24 mouse cellular contexts compared by ENCODE assay signal in genomic region chr12:118313805-118314476, GRCm38 (mm10). TPM values are rescaled to one million over a fixed set of nuclear protein-coding genes. Genes with fewer than 3 reads are reported as not detected.
DNase-seq lines count a peak whose midpoint lies in the region; ATAC-seq and TF ChIP-seq lines count a peak whose summit lies in the region.
"Had no signal": no experiment of that assay in that cellular context is flagged by ENCODE, and none has a peak within 500 bp of the region (broad histone marks: within the 10 kb centered on the region; RNA-seq: fewer than 3 reads in every experiment).

No protein-coding gene starts in this region.

- TF ChIP-seq POLR2A in MEL (IDR thresholded peaks at IDR 0.05; ENCODE audit: control insufficient read depth in 1 of 2, insufficient read depth in 1 of 2, low read depth in 1 of 2, low read length in 2 of 2, poor library complexity in 1 of 2), result no peak

- DNase-seq in kidney, adult 9 months, result no peak
- peak; percentile 63 for DNase-seq in kidney, postnatal 0 days (ENCODE audit: low spot score)
- no peak for DNase-seq in kidney, postnatal 25 days
- peak; percentile 68 for DNase-seq in MEL (ENCODE audit: low read depth, low spot score)
- no peak for DNase-seq in embryo, embryonic 9.5 days (ENCODE audit: extremely low spot score)
- DNase-seq in layer of hippocampus, adult 18-20 months (ENCODE audit: low spot score in 2 of 2), result no peak
- DNase-seq: adrenal gland, postnatal 10 days; adrenal gland, postnatal 36 days; cerebellum, adult 11 months; cerebellum, adult 2 months; cerebellum, adult 9-11 months; cerebellum, postnatal 25 days; gastrocnemius, adult 2 months; gastrocnemius, postnatal 14 days; heart, adult 11 months had no signal

- no peak for TF ChIP-seq CTCF in kidney, postnatal 0 days (IDR thresholded peaks at IDR 0.05; ENCODE audit: low read depth)
- TF ChIP-seq CTCF in MEL (IDR thresholded peaks at IDR 0.05 in 2 of 3, conservative IDR thresholded peaks at IDR 0.05 in 1 of 3; ENCODE audit: control insufficient read depth in 1 of 3, insufficient read depth in 1 of 3, low read depth in 2 of 3, low read length in 3 of 3, poor library complexity in 1 of 3, severe bottlenecking in 1 of 3), result no peak

- no peaks in the 10 kb centered on the region for H3K36me3 ChIP-seq in kidney, embryonic 14.5 days (ENCODE audit: control insufficient read depth, insufficient read depth, low read length)
- no peaks in the 10 kb centered on the region for H3K36me3 ChIP-seq in kidney, postnatal 0 days (ENCODE audit: insufficient read depth, low read length)
- H3K36me3 ChIP-seq in MEL (ENCODE audit: control insufficient read depth in 1 of 2, insufficient read depth in 2 of 2, low read length in 2 of 2), result peaks cover 0 to 25% of the 10 kb centered on the region in 2 experiments; a peak in 2 of 4 replicates
- H3K36me3 ChIP-seq: forebrain, embryonic 10.5 days; hindbrain, embryonic 12.5 days; hindbrain, embryonic 15.5 days had no signal

- H3K4me3 ChIP-seq in kidney, embryonic 14.5 days (ENCODE audit: low read length), result no peak overlapping the region
- no peak overlapping the region for H3K4me3 ChIP-seq in kidney, postnatal 0 days (replicated peaks; ENCODE audit: low read depth, low read length)
- no peak overlapping the region for H3K4me3 ChIP-seq in MEL (ENCODE audit: control insufficient read depth in 1 of 2, insufficient read depth in 1 of 2, low read depth in 2 of 2, low read length in 2 of 2)
- H3K4me3 ChIP-seq: forebrain, embryonic 10.5 days; forebrain, embryonic 13.5 days; gastrocnemius, adult 2 months; hindbrain, embryonic 12.5 days; hindbrain, embryonic 15.5 days had no signal

- no peaks in the 10 kb centered on the region for H3K9me3 ChIP-seq in kidney, embryonic 14.5 days (ENCODE audit: control insufficient read depth, low read length)
- no peaks in the 10 kb centered on the region for H3K9me3 ChIP-seq in kidney, postnatal 0 days (replicated peaks; ENCODE audit: low read length)
- no peaks in the 10 kb centered on the region for H3K9me3 ChIP-seq in MEL (replicated peaks; ENCODE audit: insufficient read depth, low read length)
- H3K9me3 ChIP-seq: forebrain, embryonic 10.5 days; forebrain, embryonic 13.5 days; hindbrain, embryonic 12.5 days; hindbrain, embryonic 15.5 days had no signal

- H3K27ac ChIP-seq in kidney, embryonic 14.5 days (ENCODE audit: low read depth, low read length), result no peak overlapping the region
- no peak overlapping the region for H3K27ac ChIP-seq in kidney, postnatal 0 days
- no peak overlapping the region for H3K27ac ChIP-seq in MEL (ENCODE audit: control insufficient read depth, low read depth, low read length)
- H3K27ac ChIP-seq: forebrain, embryonic 10.5 days; forebrain, embryonic 13.5 days; gastrocnemius, adult 2 months; hindbrain, embryonic 12.5 days; hindbrain, embryonic 15.5 days had no signal

- no peak overlapping the region for H3K9ac ChIP-seq in kidney, embryonic 14.5 days (ENCODE audit: low read depth, low read length)
- no peak overlapping the region for H3K9ac ChIP-seq in kidney, postnatal 0 days (ENCODE audit: low read depth, low read length)
- H3K9ac ChIP-seq in MEL (ENCODE audit: control insufficient read depth, low read depth, low read length, poor library complexity, severe bottlenecking), result no peak overlapping the region
- H3K9ac ChIP-seq: forebrain, embryonic 13.5 days; hindbrain, embryonic 12.5 days; hindbrain, embryonic 15.5 days had no signal

- TF ChIP-seq EP300 in MEL (IDR thresholded peaks at IDR 0.05; ENCODE audit: low read depth in 1 of 2, low read length in 2 of 2), result peak; percentile 41 to 48; a peak in 3 of 4 replicates

- H3K4me2 ChIP-seq in kidney, embryonic 14.5 days (replicated peaks; ENCODE audit: low read depth, low read length), result no peak overlapping the region
- H3K4me2 ChIP-seq in kidney, postnatal 0 days (ENCODE audit: low read length), result no peak overlapping the region
- H3K4me2 ChIP-seq: forebrain, embryonic 13.5 days; heart, embryonic 11.5 days; hindbrain, embryonic 12.5 days; hindbrain, embryonic 15.5 days had no signal

- no peak for TF ChIP-seq RAD21 in MEL (IDR thresholded peaks at IDR 0.05; ENCODE audit: low read depth, low read length)

- ATAC-seq in kidney, embryonic 14.5 days (ENCODE audit: low FRiP score, low TSS enrichment), result peak; percentile 52; the same call in 1 of the 2 replicates
- ATAC-seq in kidney, postnatal 0 days (replicated peaks; ENCODE audit: low FRiP score, low read depth), result no peak
- ATAC-seq in megakaryocyte progenitor cell, adult 5-6 weeks (replicated peaks; ENCODE audit: poor library complexity), result peak; percentile 63
- ATAC-seq: forebrain, embryonic 13.5 days; forebrain, embryonic 16.5 days; Patski had no signal

- H3K27me3 ChIP-seq in kidney, embryonic 14.5 days (ENCODE audit: control insufficient read depth, insufficient read depth, low read length), result no peaks in the 10 kb centered on the region
- no peaks in the 10 kb centered on the region for H3K27me3 ChIP-seq in kidney, postnatal 0 days (ENCODE audit: insufficient read depth, low read length)
- no peaks in the 10 kb centered on the region for H3K27me3 ChIP-seq in MEL (ENCODE audit: control insufficient read depth in 1 of 2, insufficient read depth in 2 of 2, low read length in 2 of 2)
- H3K27me3 ChIP-seq: forebrain, embryonic 13.5 days; hindbrain, embryonic 12.5 days; hindbrain, embryonic 15.5 days; Patski had no signal

- no peaks in the 10 kb centered on the region for H3K4me1 ChIP-seq in kidney, embryonic 14.5 days (ENCODE audit: control insufficient read depth, insufficient read depth, low read length)
- no peaks in the 10 kb centered on the region for H3K4me1 ChIP-seq in kidney, postnatal 0 days (replicated peaks; ENCODE audit: insufficient read depth, low read length)
- H3K4me1 ChIP-seq in MEL (ENCODE audit: control insufficient read depth in 1 of 2, insufficient read depth in 2 of 2, low read length in 2 of 2), result peaks cover 14 to 21% of the 10 kb centered on the region in 2 experiments
- H3K4me1 ChIP-seq: forebrain, embryonic 10.5 days; forebrain, embryonic 13.5 days; hindbrain, embryonic 12.5 days; hindbrain, embryonic 15.5 days had no signal

- no peaks in the 10 kb centered on the region for H3K79me2 ChIP-seq in MEL (ENCODE audit: control insufficient read depth, insufficient read depth, low read length, poor library complexity)

- WGBS in kidney, embryonic 14.5 days, result 37% methylated on average over 3 of the region's 3 CpGs
- WGBS in kidney, postnatal 0 days, result 33% methylated on average over 3 of the region's 3 CpGs

TF ChIP-seq in MEL, 35 proteins besides CTCF, POLR2A, EP300 and RAD21 (continues in another document):
- TF ChIP-seq SMC3 (IDR thresholded peaks at IDR 0.05; ENCODE audit: low read depth, low read length) (no peak; the same call in 1 of the 2 replicates), MEF2A (IDR thresholded peaks at IDR 0.05; ENCODE audit: extremely low read depth, insufficient replicate concordance, low read depth, low read length, poor library complexity, severe bottlenecking) (no peak), MXI1 (IDR thresholded peaks at IDR 0.05; ENCODE audit: low read depth, low read length) (no peak), MAFK (IDR thresholded peaks at IDR 0.05; ENCODE audit: borderline replicate concordance, low read depth, low read length) (no peak), ZNF384 (IDR thresholded peaks at IDR 0.05; ENCODE audit: low read depth, low read length) (0 out of 2 replicates have a peak, but pooled peaks have one; percentile 18), USF1 (IDR thresholded peaks at IDR 0.05; ENCODE audit: low read depth, low read length) (no peak; the same call in 1 of the 2 replicates), CHD2 (IDR thresholded peaks at IDR 0.05; ENCODE audit: low read length) (no peak), UBTF (IDR thresholded peaks at IDR 0.05; ENCODE audit: borderline replicate concordance, insufficient read depth, low read depth, low read length) (no peak), JUND (IDR thresholded peaks at IDR 0.05; ENCODE audit: low read depth, low read length) (no peak), MYC (IDR thresholded peaks at IDR 0.05; ENCODE audit: low read depth, low read length) (no peak), TAL1 (IDR thresholded peaks at IDR 0.05; ENCODE audit: low read length) (no peak), MYB (IDR thresholded peaks at IDR 0.05; ENCODE audit: low read depth, low read length) (no peak), MAZ (IDR thresholded peaks at IDR 0.05; ENCODE audit: low read depth, low read length) (no peak), GABPA (IDR thresholded peaks at IDR 0.05; ENCODE audit: low read depth, low read length) (no peak), CHD1 (IDR thresholded peaks at IDR 0.05; ENCODE audit: low read depth, low read length) (no peak), TCF12 (IDR thresholded peaks at IDR 0.05; ENCODE audit: low read depth, low read length) (peak; percentile 41; the same call in 1 of the 2 replicates), USF2 (IDR thresholded peaks at IDR 0.05; ENCODE audit: borderline replicate concordance in 1 of 2, insufficient read depth in 1 of 2, low read depth in 1 of 2, low read length in 2 of 2) (no peak), ZKSCAN1 (IDR thresholded peaks at IDR 0.05; ENCODE audit: low read depth, low read length) (no peak), ELF1 (IDR thresholded peaks at IDR 0.05; ENCODE audit: low read depth, low read length) (no peak), NRF1 (IDR thresholded peaks at IDR 0.05; ENCODE audit: insufficient read depth, low read depth, low read length, poor library complexity, severe bottlenecking) (no peak), POLR2AphosphoS5 (IDR thresholded peaks at IDR 0.05; ENCODE audit: borderline replicate concordance, low read depth, low read length) (no peak), TBP (IDR thresholded peaks at IDR 0.05; ENCODE audit: low read depth, low read length) (no peak), KAT2A (conservative IDR thresholded peaks at IDR 0.05; ENCODE audit: low read depth, low read length) (no peak), BHLHE40 (IDR thresholded peaks at IDR 0.05; ENCODE audit: borderline replicate concordance, low read depth, low read length) (peak; percentile 79), ZMIZ1 (IDR thresholded peaks at IDR 0.05; ENCODE audit: low read depth, low read length) (no peak), MAX (IDR thresholded peaks at IDR 0.05; ENCODE audit: low read length) (peak; percentile 2), GATA1 (IDR thresholded peaks at IDR 0.05; ENCODE audit: low read depth, low read length) (no peak)

RNA-seq across cellular contexts. Expression of gene Sp4, which starts 12.7 kb away (rescaled TPM):
- polyA plus RNA-seq in kidney, embryonic 14.5 days (2014; fragmentation: Nextera tagmentation; extraction: Ambion mirVana), result 6.9 and 12.5 TPM in 2 replicates
- 6.5 and 6.9 TPM in 2 replicates for polyA plus RNA-seq in kidney, postnatal 0 days (2015; fragmentation: Nextera tagmentation; extraction: Ambion mirVana)
- total RNA-seq in MEL (2012; rRNA removed), result 35.3 and 35.4 TPM in 2 replicates
- polyA plus RNA-seq in MEL (2012; ENCODE audit: insufficient read depth in 1 of 2, insufficient read length in 2 of 2, low read depth in 1 of 2, low replicate concordance in 2 of 2, missing spikeins in 1 of 2), result 10 to 100 TPM; 21.4 to 33.9 TPM
- total RNA-seq in megakaryocyte progenitor cell, adult 5-6 weeks (2015), result 11.1 and 13.5 TPM in 2 replicates
- 10.1 and 13.3 TPM in 2 replicates for total RNA-seq in megakaryocyte progenitor cell, adult 5-6 weeks (2017)
- 10 to 100 TPM; 29.4 to 30.7 TPM for total RNA-seq in layer of hippocampus, adult 18-20 months (2021)

Comparison
In these comparisons a context has a peak if more than half of its experiments do, and no peak if none do; other contexts are left out.
1. DNase-seq: peak in kidney, postnatal 0 days (single experiment) and MEL (single experiment); none in kidney, adult 9 months (single experiment), kidney, postnatal 25 days (0 of 2), embryo, embryonic 9.5 days (single experiment) and layer of hippocampus, adult 18-20 months (0 of 2).